Mouse (Mus musculus): ENCODE results near the gene Cep170b. TPM values are rescaled to one million over a fixed set of nuclear protein-coding genes. Genes with fewer than 3 reads are reported as not detected.

The Cep170b gene
- total RNA-seq, 2 experiments from 2014 or later = 11.2 to 12.6 TPM

GRCm38 (mm10) chr12:112737081-112737480, 16.8 kb downstream of the Cep170b start:
- no peak for DNase-seq

- peak; percentile 74 for DNase-seq
Measured at GRCm38 (mm10) chr12:112737761-112738160, 17.5 kb downstream of the Cep170b start.

- DNase-seq = no peak
Measured at GRCm38 (mm10) chr12:112738281-112739022, 18.2 kb downstream of the Cep170b start.

GRCm38 (mm10) chr12:112739023-112739568, 18.8 kb downstream of the Cep170b start:
- DNase-seq = no peak

GRCm38 (mm10) chr12:112742768-112743167, 22.5 kb downstream of the Cep170b start:
- DNase-seq = peak; percentile 16

- DNase-seq = peak; percentile 79
Measured at GRCm38 (mm10) chr12:112743168-112743975, 23.1 kb downstream of the Cep170b start.

GRCm38 (mm10) chr12:112744211-112744610, 24.0 kb downstream of the Cep170b start:
- no peak for DNase-seq

GRCm38 (mm10) chr12:112744891-112745580, 24.8 kb downstream of the Cep170b start:
- DNase-seq = peak; percentile 19

GRCm38 (mm10) chr12:112745716-112746115, 25.5 kb downstream of the Cep170b start:
- DNase-seq = peak; percentile 4

- DNase-seq = no peak
Measured at GRCm38 (mm10) chr12:112746461-112746807, 26.2 kb downstream of the Cep170b start.

- DNase-seq = no peak
Measured at GRCm38 (mm10) chr12:112746808-112747605, 26.8 kb downstream of the Cep170b start.

GRCm38 (mm10) chr12:112747606-112747970, 27.3 kb downstream of the Cep170b start:
- DNase-seq = no peak

- peak; percentile 1 for DNase-seq
Measured at GRCm38 (mm10) chr12:112750976-112751375, 30.7 kb downstream of the Cep170b start.

- DNase-seq = no peak
Measured at GRCm38 (mm10) chr12:112752399-112752798, 32.1 kb downstream of the Cep170b start.

- no peak for DNase-seq
Measured at GRCm38 (mm10) chr12:112755900-112756299, 35.6 kb downstream of the Cep170b start.

GRCm38 (mm10) chr12:112757896-112758295, 37.6 kb downstream of the Cep170b start:
- DNase-seq = no peak

- DNase-seq = no peak
Measured at GRCm38 (mm10) chr12:112759471-112759870, 39.2 kb downstream of the Cep170b start.

GRCm38 (mm10) chr12:112760154-112760926, 40.1 kb downstream of the Cep170b start, which contains the start of gene Pld4:
Gene Pld4, plus strand, starts transcription at chr12:112760655.
- DNase-seq = no peak

- no peak for DNase-seq
Measured at GRCm38 (mm10) chr12:112761411-112761810, 41.2 kb downstream of the Cep170b start.

GRCm38 (mm10) chr12:112762018-112762417, 41.8 kb downstream of the Cep170b start:
- DNase-seq = no peak

GRCm38 (mm10) chr12:112763176-112763575, 42.9 kb downstream of the Cep170b start:
- DNase-seq = no peak

Data from gastrocnemius, postnatal 10 days (tissue).